Mouse (Mus musculus): ENCODE measurements at regions not wholly inside any gene's neighbourhood (a gene's known extent, or its start where the extent isn't known, plus 50 kb on each side); places are given as distances from the start of the nearest gene placed in this dataset.

DNA sequence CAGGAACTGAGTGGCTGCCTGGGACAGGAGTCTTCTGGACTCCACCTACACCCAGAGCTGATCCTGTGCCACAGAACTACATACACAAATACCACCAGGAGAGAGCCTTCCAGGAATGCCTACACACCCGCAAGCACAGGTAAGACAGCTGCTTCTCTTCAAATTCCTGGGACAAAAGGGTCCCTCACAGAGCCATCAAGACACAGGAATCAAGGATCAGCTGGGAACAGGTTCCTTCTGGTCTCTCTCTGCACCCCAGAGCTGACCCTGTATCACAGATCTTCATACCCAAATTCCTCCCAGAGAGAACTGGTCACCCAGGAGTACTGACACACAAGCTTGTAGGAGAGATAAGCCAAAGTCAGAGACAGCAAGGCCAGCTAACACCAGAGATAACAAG is 125.5 kb upstream of the Ptprk start:
- WGBS, result 96% methylated on average over 1 of the region's 1 CpGs
- no peak for ATAC-seq
- no peaks in the 10 kb centered on the region for H3K9me3 ChIP-seq (ENCODE audit: low read length)
- H3K4me3 ChIP-seq (ENCODE audit: low read depth, low read length), result no peak overlapping the region
- no peak overlapping the region for H3K27ac ChIP-seq (ENCODE audit: low read depth, low read length)
- DNase-seq, result no peak
- H3K4me2 ChIP-seq (ENCODE audit: low read depth), result no peak overlapping the region
- H3K27me3 ChIP-seq (ENCODE audit: insufficient read depth, low read length), result no peaks in the 10 kb centered on the region
- H3K9ac ChIP-seq, result no peak overlapping the region
- H3K4me1 ChIP-seq (ENCODE audit: insufficient read depth), result no peaks in the 10 kb centered on the region
- TF ChIP-seq CTCF (IDR thresholded peaks at IDR 0.05; ENCODE audit: low read depth), result no peak
- no peaks in the 10 kb centered on the region for H3K36me3 ChIP-seq (ENCODE audit: insufficient read depth)

DNA sequence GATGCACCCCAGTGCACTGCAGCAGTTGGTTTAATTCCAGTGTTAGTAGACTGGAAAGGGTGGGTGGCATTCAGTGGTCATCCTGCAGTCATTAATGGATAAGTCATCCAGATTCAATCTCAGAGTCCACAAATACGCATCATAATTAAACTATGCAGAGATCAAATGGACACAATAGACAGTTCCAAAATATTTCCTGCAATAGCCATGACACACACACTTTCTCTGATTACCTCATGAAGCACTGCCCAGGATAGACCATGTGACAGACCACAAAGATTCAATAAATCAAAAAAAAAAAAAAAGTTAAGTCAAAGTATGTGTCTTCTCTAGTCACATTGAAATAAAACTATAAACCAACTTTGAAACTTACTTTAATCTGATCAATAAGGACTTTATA is 106.4 kb upstream of the Ptprk start:
- WGBS, result 93% methylated on average over 1 of the region's 1 CpGs
- Histone ChIP-seq H3K27ac (ENCODE audit: low read depth, low read length) (no peak overlapping the region), H3K27me3 (ENCODE audit: insufficient read depth, low read length) (no peaks in the 10 kb centered on the region), H3K9me3 (ENCODE audit: low read length) (no peaks in the 10 kb centered on the region), H3K4me1 (ENCODE audit: insufficient read depth) (no peaks in the 10 kb centered on the region), H3K36me3 (ENCODE audit: insufficient read depth) (no peaks in the 10 kb centered on the region), H3K9ac (no peak overlapping the region), H3K4me2 (ENCODE audit: low read depth) (no peak overlapping the region), H3K4me3 (ENCODE audit: low read depth, low read length) (no peak overlapping the region)
- TF ChIP-seq CTCF (IDR thresholded peaks at IDR 0.05; ENCODE audit: low read depth), result no peak
- ATAC-seq (no peak), DNase-seq (no peak)

DNA sequence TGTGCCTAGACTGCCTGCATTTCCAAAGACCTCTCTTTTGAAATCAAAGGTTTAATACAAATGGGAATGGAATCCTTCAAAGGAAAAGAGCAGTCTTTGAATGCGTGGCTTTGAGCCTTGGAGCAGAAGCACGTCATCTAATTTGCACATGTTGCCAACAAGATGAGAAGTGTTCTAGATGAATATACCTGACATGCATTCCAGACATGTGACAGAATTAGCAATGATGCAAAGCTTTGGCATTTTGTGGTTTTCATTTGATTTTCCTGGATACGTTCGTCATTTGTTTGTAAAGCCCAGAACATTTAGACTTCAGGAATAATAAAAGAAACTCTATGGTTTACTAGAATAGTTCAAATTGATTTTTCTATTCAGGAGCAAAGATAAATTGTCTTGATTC is 90.6 kb upstream of the Ptprk start:
- Histone ChIP-seq H3K4me3 (ENCODE audit: low read depth, low read length) (no peak overlapping the region), H3K36me3 (ENCODE audit: insufficient read depth) (no peaks in the 10 kb centered on the region), H3K27me3 (ENCODE audit: insufficient read depth, low read length) (no peaks in the 10 kb centered on the region), H3K9ac (no peak overlapping the region), H3K4me1 (ENCODE audit: insufficient read depth) (no peaks in the 10 kb centered on the region), H3K4me2 (ENCODE audit: low read depth) (no peak overlapping the region), H3K9me3 (ENCODE audit: low read length) (no peaks in the 10 kb centered on the region), H3K27ac (ENCODE audit: low read depth, low read length) (no peak overlapping the region)
- no peak for ATAC-seq
- no peak for DNase-seq
- 68% methylated on average over 4 of the region's 4 CpGs for whole genome bisulfite sequencing
- no peak for TF ChIP-seq CTCF (IDR thresholded peaks at IDR 0.05; ENCODE audit: low read depth)

DNA sequence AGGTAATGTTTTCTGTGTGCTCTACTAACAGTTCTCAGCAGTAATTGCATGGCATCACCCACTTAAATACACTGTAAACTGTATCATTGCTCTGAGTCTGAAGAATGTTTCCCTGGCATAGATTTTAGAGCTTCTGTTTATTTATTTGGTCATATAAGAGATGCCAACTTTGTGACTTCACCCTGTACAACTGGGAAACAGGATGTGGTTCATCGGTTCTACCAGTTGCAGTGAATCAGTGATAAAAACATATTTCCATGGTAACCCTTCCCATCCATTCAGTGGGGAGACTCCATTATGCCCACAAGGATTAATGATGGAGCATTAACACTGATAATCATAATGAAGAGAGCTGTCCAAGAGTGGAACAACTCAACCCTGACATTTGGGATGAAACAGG is 89.6 kb upstream of the Ptprk start:
- no peak for TF ChIP-seq CTCF (IDR thresholded peaks at IDR 0.05; ENCODE audit: low read depth)
- Histone ChIP-seq H3K4me3 (ENCODE audit: low read depth, low read length) (no peak overlapping the region), H3K9ac (no peak overlapping the region), H3K9me3 (ENCODE audit: low read length) (no peaks in the 10 kb centered on the region), H3K4me2 (ENCODE audit: low read depth) (no peak overlapping the region), H3K27ac (ENCODE audit: low read depth, low read length) (no peak overlapping the region), H3K27me3 (ENCODE audit: insufficient read depth, low read length) (no peaks in the 10 kb centered on the region), H3K4me1 (ENCODE audit: insufficient read depth) (no peaks in the 10 kb centered on the region), H3K36me3 (ENCODE audit: insufficient read depth) (no peaks in the 10 kb centered on the region)
- ATAC-seq, result no peak
- 73% methylated on average over 1 of the region's 1 CpGs for WGBS
- DNase-seq, result no peak

DNA sequence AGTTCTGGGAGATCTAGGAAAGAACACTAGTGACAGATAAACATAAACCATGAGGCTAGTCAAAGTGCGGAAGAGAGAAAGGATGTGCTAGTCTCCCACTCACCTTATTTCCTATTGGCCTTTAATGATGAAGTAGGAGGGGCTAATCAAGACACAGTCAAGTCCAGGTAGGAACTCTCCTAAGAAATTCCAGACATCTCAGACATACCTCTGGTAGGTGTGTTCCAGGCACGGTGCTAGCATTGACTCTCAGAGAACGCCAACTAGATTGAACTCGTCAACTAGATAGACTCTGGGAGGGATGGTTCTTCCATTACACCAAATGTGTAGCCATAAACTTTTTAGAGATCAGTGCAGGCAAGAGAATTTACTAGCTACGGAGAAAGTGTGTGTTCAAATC is 87.6 kb upstream of the Ptprk start:
- Histone ChIP-seq H3K9me3 (ENCODE audit: low read length) (no peaks in the 10 kb centered on the region), H3K9ac (no peak overlapping the region), H3K4me2 (ENCODE audit: low read depth) (no peak overlapping the region), H3K27me3 (ENCODE audit: insufficient read depth, low read length) (no peaks in the 10 kb centered on the region), H3K36me3 (ENCODE audit: insufficient read depth) (no peaks in the 10 kb centered on the region), H3K4me1 (ENCODE audit: insufficient read depth) (no peaks in the 10 kb centered on the region; the same call in 1 of the 2 replicates), H3K27ac (ENCODE audit: low read depth, low read length) (no peak overlapping the region), H3K4me3 (ENCODE audit: low read depth, low read length) (no peak overlapping the region)
- DNase-seq (no peak), ATAC-seq (no peak)
- WGBS, result 94% methylated on average over 5 of the region's 5 CpGs
- TF ChIP-seq CTCF (IDR thresholded peaks at IDR 0.05; ENCODE audit: low read depth), result no peak

DNA sequence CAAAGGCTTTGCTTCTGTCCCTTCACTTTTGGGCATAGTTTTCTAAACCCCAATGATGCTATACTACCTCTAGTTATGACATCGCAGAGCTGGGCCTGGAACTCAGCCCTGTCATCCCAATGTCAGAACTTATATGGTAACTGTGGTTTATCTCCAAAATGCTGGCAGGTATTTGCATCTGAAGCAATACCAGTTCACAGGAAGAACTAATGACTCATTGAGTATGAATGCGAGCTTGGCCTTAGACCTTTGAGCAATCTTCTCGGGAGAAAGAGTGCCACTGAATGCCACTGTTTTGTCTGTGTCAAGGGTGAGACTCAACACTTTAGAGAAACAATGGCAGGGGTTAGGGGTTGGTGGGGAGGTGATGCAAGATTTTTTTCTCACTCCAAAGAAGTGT is 86.6 kb upstream of the Ptprk start:
- H3K4me1 ChIP-seq (ENCODE audit: insufficient read depth), result no peaks in the 10 kb centered on the region; the same call in 1 of the 2 replicates
- no peak overlapping the region for H3K9ac ChIP-seq
- H3K4me2 ChIP-seq (ENCODE audit: low read depth), result no peak overlapping the region
- H3K4me3 ChIP-seq (ENCODE audit: low read depth, low read length), result no peak overlapping the region
- WGBS, result 67% methylated on average over 3 of the region's 3 CpGs
- no peaks in the 10 kb centered on the region for H3K36me3 ChIP-seq (ENCODE audit: insufficient read depth)
- TF ChIP-seq CTCF (IDR thresholded peaks at IDR 0.05; ENCODE audit: low read depth), result no peak
- no peaks in the 10 kb centered on the region for H3K9me3 ChIP-seq (ENCODE audit: low read length)
- DNase-seq, result no peak
- H3K27ac ChIP-seq (ENCODE audit: low read depth, low read length), result no peak overlapping the region
- no peak for ATAC-seq
- H3K27me3 ChIP-seq (ENCODE audit: insufficient read depth, low read length), result no peaks in the 10 kb centered on the region

- no peak overlapping the region for H3K27ac ChIP-seq (ENCODE audit: low read depth, low read length)
- WGBS, result 63% methylated on average over 11 of the region's 11 CpGs
- H3K4me2 ChIP-seq (ENCODE audit: low read depth), result no peak overlapping the region
- no peaks in the 10 kb centered on the region for H3K9me3 ChIP-seq (ENCODE audit: low read length)
- TF ChIP-seq CTCF (IDR thresholded peaks at IDR 0.05; ENCODE audit: low read depth), result no peak
- no peaks in the 10 kb centered on the region for H3K36me3 ChIP-seq (ENCODE audit: insufficient read depth)
- no peak overlapping the region for H3K4me3 ChIP-seq (ENCODE audit: low read depth, low read length)
- H3K9ac ChIP-seq, result no peak overlapping the region
- no peak; the same call in 1 of the 2 replicates for ATAC-seq
- DNase-seq, result peak; percentile 31
- no peaks in the 10 kb centered on the region; the same call in 1 of the 2 replicates for H3K4me1 ChIP-seq (ENCODE audit: insufficient read depth)
- H3K27me3 ChIP-seq (ENCODE audit: insufficient read depth, low read length), result no peaks in the 10 kb centered on the region
These were observed 84.1 kb upstream of the Ptprk start for GRCm38 (mm10) chr10:27990359-27991056.

Measured in forebrain, postnatal 0 days (tissue).